Mouse (Mus musculus) urinary bladder, postnatal 25 days (tissue): ENCODE data around the gene Slc39a11.

Experiments used
- DNase-seq: peaks from one replicate; pipeline ENCODE4 v3.0.0; 2022; ENCODE audit warnings: low spot score

The Slc39a11 gene

GRCm38 (mm10) chr11:113291781-113292714, 357.8 kb downstream of the Slc39a11 start:
- no peak for DNase-seq

GRCm38 (mm10) chr11:113290911-113291310, 359.0 kb downstream of the Slc39a11 start:
- DNase-seq = no peak

- no peak for DNase-seq
These were observed 364.7 kb downstream of the Slc39a11 start for GRCm38 (mm10) chr11:113284951-113285741.

GRCm38 (mm10) chr11:113283376-113283811, 366.5 kb downstream of the Slc39a11 start:
- DNase-seq = peak; percentile 34

- DNase-seq = no peak
These were observed 371.6 kb downstream of the Slc39a11 start for GRCm38 (mm10) chr11:113278238-113278637.

GRCm38 (mm10) chr11:113277034-113277612, 372.8 kb downstream of the Slc39a11 start:
- no peak for DNase-seq

GRCm38 (mm10) chr11:113276518-113276917, 373.4 kb downstream of the Slc39a11 start:
- no peak for DNase-seq

GRCm38 (mm10) chr11:113274037-113274436, 375.8 kb downstream of the Slc39a11 start:
- no peak for DNase-seq

- peak; percentile 21 for DNase-seq
These were observed 378.0 kb downstream of the Slc39a11 start for GRCm38 (mm10) chr11:113271857-113272256.

GRCm38 (mm10) chr11:113268831-113269319, 381.0 kb downstream of the Slc39a11 start:
- no peak for DNase-seq

- no peak for DNase-seq
These were observed 382.2 kb downstream of the Slc39a11 start for GRCm38 (mm10) chr11:113267516-113268230.

GRCm38 (mm10) chr11:113266706-113267105, 383.2 kb downstream of the Slc39a11 start:
- no peak for DNase-seq

GRCm38 (mm10) chr11:113265567-113265966, 384.3 kb downstream of the Slc39a11 start:
- no peak for DNase-seq

GRCm38 (mm10) chr11:113263971-113264370, 385.9 kb downstream of the Slc39a11 start:
- DNase-seq = no peak

- no peak for DNase-seq
These were observed 387.8 kb downstream of the Slc39a11 start for GRCm38 (mm10) chr11:113262062-113262461.

GRCm38 (mm10) chr11:113261421-113261820, 388.5 kb downstream of the Slc39a11 start:
- DNase-seq = no peak

- DNase-seq = peak; percentile 36
These were observed 390.0 kb downstream of the Slc39a11 start for GRCm38 (mm10) chr11:113259712-113260382.

GRCm38 (mm10) chr11:113258016-113258415, 391.9 kb downstream of the Slc39a11 start:
- DNase-seq = no peak

GRCm38 (mm10) chr11:113254653-113255052, 395.2 kb downstream of the Slc39a11 start:
- no peak for DNase-seq

- DNase-seq = no peak
These were observed 396.7 kb downstream of the Slc39a11 start for GRCm38 (mm10) chr11:113253169-113253568.

- DNase-seq = no peak
These were observed 398.7 kb downstream of the Slc39a11 start for GRCm38 (mm10) chr11:113251172-113251571.
